Mouse (Mus musculus) lung, embryonic 14.5 days (tissue): Measurements from ENCODE around the gene Gpr183. TPM values are rescaled to one million over a fixed set of nuclear protein-coding genes. Genes with fewer than 3 reads are reported as not detected.

ENCODE experiments used
- ATAC-seq: fragments of 200-750 bp; cut with Nextera tagmentation; 2 replicates; pipeline ENCODE4 v1.8.0; 2017; ENCODE audit warnings: mild to moderate bottlenecking, moderate TSS enrichment, moderate library complexity; ENCODE audit not compliant: insufficient read depth
- DNase-seq: peaks from one replicate; pipeline ENCODE4 v3.0.0-alpha.2; 2015
- H3K27ac ChIP-seq: fragments of 300-500 bp; sonication (generic); 2 replicates; pipeline ENCODE4 v1.5.1; 2014; ENCODE audit warnings: low read depth, mild to moderate bottlenecking, moderate library complexity
- H3K27me3 ChIP-seq: fragments of 300-500 bp; sonication (generic); 2 replicates; pipeline ENCODE4 v1.6.1; 2014; ENCODE audit warnings: low read length, control low read depth; ENCODE audit not compliant: insufficient read depth
- H3K36me3 ChIP-seq: fragments of 300-500 bp; sonication (generic); 2 replicates; pipeline ENCODE4 v1.6.1; 2014; ENCODE audit warnings: control low read depth; ENCODE audit not compliant: insufficient read depth
- H3K4me1 ChIP-seq: fragments of 300-500 bp; sonication (generic); 2 replicates; pipeline ENCODE4 v1.6.1; 2014; ENCODE audit warnings: antibody characterized with exemption, control low read depth; ENCODE audit not compliant: insufficient read depth
- H3K4me2 ChIP-seq: fragments of 300-500 bp; sonication (generic); 2 replicates; pipeline ENCODE4 v1.6.1; 2014; ENCODE audit warnings: mild to moderate bottlenecking
- H3K4me3 ChIP-seq: fragments of 300-500 bp; sonication (generic); 2 replicates; pipeline ENCODE4 v1.5.1; 2014; ENCODE audit warnings: low read depth, low read length
- H3K9ac ChIP-seq: fragments of 300-500 bp; sonication (generic); 2 replicates; pipeline ENCODE4 v1.6.1; 2014
- H3K9me3 ChIP-seq: fragments of 300-500 bp; sonication (generic); 2 replicates; pipeline ENCODE4 v1.6.1; 2016; ENCODE audit warnings: low read depth, low read length, control low read depth
- CTCF ChIP-seq: IDR thresholded peaks from 2 replicates; pipeline ENCODE4 v1.5.1; 2016; ENCODE audit warnings: antibody characterized with exemption, low read depth
- whole genome bisulfite sequencing: fragments of 180-500 bp; shearing (Covaris S2); extraction: QIAGEN DNeasy Blood & Tissue Kit; methylation state at CpG from one replicate; pipeline ENCODE4 v1.1.7; 2014; 5-methylcytosine and 5-hydroxymethylcytosine counted together
- polyA plus RNA-seq: library from polyadenylated mRNA; unstranded; fragments of >200 nt; fragmentation: Nextera tagmentation; extraction: Ambion mirVana; gene quantifications from 2 replicates; pipeline ENCODE4 v1.2.1, GENCODE M21; 2014

Gpr183 gene
- polyA plus RNA-seq, 1 experiment from 2014 or later, result 3.6 TPM

DNA sequence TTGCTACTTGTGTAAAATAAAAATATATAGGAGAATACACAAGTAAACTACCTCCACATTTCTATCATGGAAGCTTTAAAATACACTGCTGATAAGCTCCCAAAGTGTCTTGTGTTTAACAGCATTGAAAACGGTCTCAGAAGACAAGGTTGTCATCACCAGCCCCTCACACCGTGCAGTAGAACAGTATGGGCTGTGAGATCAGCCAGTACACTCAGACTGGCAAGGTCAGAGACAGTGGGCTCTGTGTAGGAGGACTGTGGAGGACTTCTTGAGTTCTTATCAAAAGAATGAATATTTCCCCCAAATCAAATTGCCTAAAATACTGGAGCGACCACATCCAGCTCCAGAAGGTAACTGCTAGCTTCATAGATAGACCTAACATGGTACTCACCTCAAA lies 25.4 kb downstream of the Gpr183 start:
- no peaks in the 10 kb centered on the region; the same call in 1 of the 2 replicates for H3K36me3 ChIP-seq
- no peaks in the 10 kb centered on the region for H3K27me3 ChIP-seq
- TF ChIP-seq CTCF, result no peak
- no peak overlapping the region for H3K9ac ChIP-seq
- no peaks in the 10 kb centered on the region for H3K4me1 ChIP-seq
- no peak overlapping the region for H3K4me3 ChIP-seq
- no peak for DNase-seq
- 77% methylated on average over 3 of the region's 3 CpGs for WGBS
- no peaks in the 10 kb centered on the region; the same call in 1 of the 2 replicates for H3K9me3 ChIP-seq
- H3K27ac ChIP-seq, result no peak overlapping the region
- no peak for ATAC-seq
- no peak overlapping the region for H3K4me2 ChIP-seq

DNA sequence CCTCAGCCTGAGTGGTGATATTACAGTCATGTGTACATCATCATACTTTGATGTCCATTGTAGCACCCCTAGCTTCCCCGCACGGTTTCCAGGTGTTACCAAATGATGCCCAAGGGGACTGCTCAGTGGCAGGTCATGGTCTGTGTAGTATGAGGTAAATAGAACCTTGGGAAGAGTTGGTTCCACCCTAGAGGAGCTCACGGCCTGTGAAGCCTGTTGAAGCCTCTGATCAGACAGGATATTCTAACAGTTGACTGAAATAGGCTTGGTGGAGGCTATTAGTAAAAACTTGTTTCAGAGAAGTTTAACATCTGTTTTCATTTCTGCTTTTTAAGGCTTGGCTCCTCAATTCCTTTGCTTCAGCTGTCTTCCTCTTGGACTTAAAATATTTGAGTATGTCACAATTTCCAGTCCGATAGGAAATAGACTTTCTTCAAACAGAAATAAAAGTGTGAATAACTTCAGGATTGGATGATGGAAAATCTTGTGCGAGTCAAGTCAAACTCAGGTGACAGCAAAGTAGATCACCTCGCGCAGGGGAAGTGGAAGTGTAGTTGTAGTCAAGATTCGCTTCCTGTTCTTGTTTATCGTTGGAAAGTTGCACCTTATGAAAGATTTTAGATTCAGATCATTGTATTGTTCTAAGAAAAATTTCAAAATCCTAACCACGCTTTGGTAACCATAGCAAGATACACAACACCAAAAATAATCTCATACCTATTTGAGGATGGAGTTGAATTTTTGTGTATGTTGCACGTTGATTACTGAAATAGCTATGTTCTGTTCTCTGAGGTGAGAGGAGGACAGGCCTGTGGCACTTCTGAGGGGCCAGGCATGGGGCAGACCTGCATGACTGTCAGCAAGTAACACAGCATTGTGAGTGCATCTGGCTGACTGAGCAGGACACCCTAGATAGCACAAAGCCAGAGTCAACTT lies 26.5 kb downstream of the Gpr183 start:
- 83% methylated on average over 11 of the region's 11 CpGs for whole genome bisulfite sequencing
- TF ChIP-seq CTCF, result no peak
- ATAC-seq (no peak), DNase-seq (no peak)
- Histone ChIP-seq H3K9ac (no peak overlapping the region), H3K4me3 (no peak overlapping the region), H3K9me3 (no peaks in the 10 kb centered on the region; the same call in 1 of the 2 replicates), H3K27ac (0 out of 2 replicates have a peak overlapping the region, but pooled peaks have one; percentile 32), H3K27me3 (no peaks in the 10 kb centered on the region), H3K4me1 (no peaks in the 10 kb centered on the region), H3K36me3 (no peaks in the 10 kb centered on the region; the same call in none of the 2 replicates), H3K4me2 (no peak overlapping the region)

DNA sequence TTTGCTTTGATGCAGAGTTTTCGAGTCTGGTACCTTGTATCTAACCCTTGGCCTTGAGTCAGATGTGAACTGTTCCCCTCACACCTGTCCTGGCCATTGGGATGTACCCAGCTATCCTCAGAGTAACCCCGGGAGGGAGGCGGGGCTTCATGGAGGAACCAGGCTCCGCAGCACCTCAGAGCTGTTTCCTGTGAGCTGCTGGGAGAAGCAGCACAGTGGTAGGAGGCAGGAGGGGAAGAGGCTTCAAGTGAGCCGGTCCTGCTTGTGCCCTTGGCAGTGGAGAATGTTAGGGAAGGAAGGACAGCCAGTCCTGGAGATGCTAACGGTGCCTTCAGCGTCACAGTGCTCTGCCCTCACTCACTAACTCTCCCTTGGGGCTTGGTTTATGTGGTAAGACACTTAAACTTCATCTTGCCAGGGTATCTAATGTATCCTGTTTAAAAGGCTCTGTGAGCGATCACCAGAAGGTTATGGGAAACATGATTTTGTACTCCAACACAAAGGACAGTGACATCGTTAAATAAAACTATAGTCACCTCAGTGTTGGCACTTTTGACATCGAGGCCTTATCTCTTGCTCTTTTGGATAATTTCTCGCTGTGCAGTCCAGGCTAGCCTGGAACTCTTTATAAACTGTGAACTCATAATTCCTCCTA lies 27.3 kb downstream of the Gpr183 start:
- DNase-seq (no peak), ATAC-seq (no peak)
- no peak for TF ChIP-seq CTCF
- no peaks in the 10 kb centered on the region for H3K4me1 ChIP-seq
- no peaks in the 10 kb centered on the region for H3K27me3 ChIP-seq
- no peak overlapping the region for H3K9ac ChIP-seq
- no peaks in the 10 kb centered on the region; the same call in none of the 2 replicates for H3K36me3 ChIP-seq
- H3K4me2 ChIP-seq, result no peak overlapping the region
- H3K4me3 ChIP-seq, result no peak overlapping the region
- 0 out of 2 replicates have a peak overlapping the region, but pooled peaks have one; percentile 32 for H3K27ac ChIP-seq
- 73% methylated on average over 11 of the region's 11 CpGs for WGBS
- H3K9me3 ChIP-seq, result no peaks in the 10 kb centered on the region; the same call in 1 of the 2 replicates

DNA sequence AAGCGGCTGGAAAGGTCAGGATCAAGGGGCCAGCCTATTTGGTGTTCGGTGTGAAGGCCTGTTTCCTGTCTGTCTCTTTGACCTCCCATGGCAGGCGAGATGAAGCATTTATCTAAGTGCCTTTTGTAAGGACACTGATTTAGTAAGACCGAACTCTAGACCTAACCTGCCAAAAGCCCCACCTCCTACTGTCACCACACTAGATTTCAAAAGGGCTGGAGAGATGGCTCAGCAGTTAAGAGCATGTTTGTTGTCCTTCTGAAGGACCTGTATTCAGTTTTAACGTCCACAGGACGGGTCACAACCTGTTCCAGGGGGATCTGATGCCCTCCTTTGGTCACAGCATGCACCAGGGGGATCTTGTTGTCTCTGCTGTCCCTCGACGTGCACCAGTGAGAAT lies 28.1 kb downstream of the Gpr183 start:
- 64% methylated on average over 8 of the region's 8 CpGs for WGBS
- Histone ChIP-seq H3K9ac (no peak overlapping the region), H3K27me3 (no peaks in the 10 kb centered on the region), H3K4me1 (no peaks in the 10 kb centered on the region), H3K27ac (no peak overlapping the region), H3K9me3 (no peaks in the 10 kb centered on the region; the same call in 1 of the 2 replicates), H3K4me3 (no peak overlapping the region), H3K4me2 (no peak overlapping the region), H3K36me3 (no peaks in the 10 kb centered on the region; the same call in none of the 2 replicates)
- DNase-seq (no peak), ATAC-seq (no peak)
- no peak for TF ChIP-seq CTCF

DNA sequence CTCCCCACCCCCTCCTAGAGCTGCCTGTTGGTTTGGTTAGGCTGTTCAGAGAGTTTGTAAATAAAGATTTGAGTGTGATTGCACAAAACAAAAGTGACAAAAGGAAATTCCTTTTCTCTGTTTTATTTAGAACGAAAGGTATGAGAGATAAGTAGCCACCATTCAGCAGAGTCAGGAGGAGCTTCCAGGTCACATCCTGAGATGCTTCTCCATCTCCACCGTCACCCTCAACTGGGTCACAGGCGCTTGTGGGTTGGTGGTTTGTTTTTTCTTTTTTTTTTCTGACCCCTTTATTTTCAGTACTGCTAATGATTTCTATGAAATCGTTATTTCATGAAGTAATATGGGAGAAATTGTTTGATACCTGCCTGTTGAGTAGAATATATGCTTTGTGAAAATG lies 28.6 kb downstream of the Gpr183 start:
- WGBS, result 94% methylated on average over 4 of the region's 4 CpGs
- no peaks in the 10 kb centered on the region; the same call in none of the 2 replicates for H3K36me3 ChIP-seq
- no peaks in the 10 kb centered on the region for H3K4me1 ChIP-seq
- no peaks in the 10 kb centered on the region; the same call in 1 of the 2 replicates for H3K9me3 ChIP-seq
- H3K4me3 ChIP-seq, result no peak overlapping the region
- ATAC-seq (no peak), DNase-seq (no peak)
- H3K4me2 ChIP-seq, result no peak overlapping the region
- TF ChIP-seq CTCF, result no peak
- H3K27me3 ChIP-seq, result no peaks in the 10 kb centered on the region
- H3K9ac ChIP-seq, result no peak overlapping the region
- no peak overlapping the region for H3K27ac ChIP-seq

DNA sequence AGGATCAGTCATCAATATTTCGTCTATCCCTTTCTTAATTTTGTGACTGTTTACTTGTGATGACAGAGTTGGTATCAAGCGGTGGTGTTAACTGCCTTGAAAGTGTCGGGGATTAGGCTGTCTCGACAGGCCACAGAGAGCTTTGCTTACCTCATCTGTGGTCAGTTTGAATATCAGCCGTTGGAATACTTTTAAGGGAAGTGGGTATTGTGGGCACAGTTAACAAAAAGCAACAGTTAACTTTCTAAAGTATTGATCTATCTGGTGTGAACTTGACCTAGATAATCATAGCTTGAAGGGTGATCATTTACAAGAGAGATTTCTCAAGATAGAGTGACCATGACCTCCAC lies 30.4 kb downstream of the Gpr183 start:
- H3K27ac ChIP-seq, result no peak overlapping the region
- TF ChIP-seq CTCF, result no peak
- DNase-seq (no peak), ATAC-seq (no peak)
- 71% methylated on average over 5 of the region's 5 CpGs for WGBS
- no peaks in the 10 kb centered on the region for H3K4me1 ChIP-seq
- H3K36me3 ChIP-seq, result no peaks in the 10 kb centered on the region; the same call in none of the 2 replicates
- H3K4me2 ChIP-seq, result no peak overlapping the region
- no peak overlapping the region for H3K9ac ChIP-seq
- H3K27me3 ChIP-seq, result no peaks in the 10 kb centered on the region
- no peaks in the 10 kb centered on the region; the same call in 1 of the 2 replicates for H3K9me3 ChIP-seq
- H3K4me3 ChIP-seq, result no peak overlapping the region
